Mouse (Mus musculus) spleen, adult 2 months (tissue): ENCODE measurements around the gene Rxfp4. TPM values are rescaled to one million over a fixed set of nuclear protein-coding genes. Genes with fewer than 3 reads are reported as not detected.

ENCODE experiments used
- DNase-seq, 2 experiments: peaks; one replicate each; pipeline versions ENCODE4 v3.0.0 to v3.0.0-alpha.2; 2012 to 2021; ENCODE audit warnings: low spot score in 2 of 2, low read depth in 1 of 2
- H3K27ac ChIP-seq: fragments of 200-500 bp; 2 replicates; pipeline ENCODE4 v1.5.1; 2012; ENCODE audit warnings: low read length, inconsistent platforms; ENCODE audit not compliant: insufficient read depth
- H3K27me3 ChIP-seq: fragments of 200-500 bp; 2 replicates; pipeline ENCODE4 v1.6.1; 2012; ENCODE audit warnings: mild to moderate bottlenecking, moderate library complexity, low read length, inconsistent platforms; ENCODE audit not compliant: control insufficient read depth, insufficient read depth
- H3K36me3 ChIP-seq: fragments of 200-500 bp; 2 replicates; pipeline ENCODE4 v1.6.1; 2012; ENCODE audit warnings: mild to moderate bottlenecking, low read length, inconsistent platforms; ENCODE audit not compliant: control insufficient read depth, insufficient read depth
- H3K4me1 ChIP-seq: fragments of 200-500 bp; 2 replicates; pipeline ENCODE4 v1.6.1; 2011; ENCODE audit warnings: inconsistent platforms; ENCODE audit not compliant: control insufficient read depth, insufficient read depth, insufficient read length
- H3K4me3 ChIP-seq: fragments of 200-500 bp; 2 replicates; pipeline ENCODE4 v1.5.1; 2011; ENCODE audit warnings: mild to moderate bottlenecking, inconsistent platforms; ENCODE audit not compliant: insufficient read depth, insufficient read length; ENCODE audit errors: extremely low read depth
- CTCF ChIP-seq: fragments of 200-500 bp; IDR thresholded peaks from 2 replicates; pipeline ENCODE4 v1.5.1; 2011; ENCODE audit warnings: mild to moderate bottlenecking, inconsistent platforms; ENCODE audit not compliant: insufficient read depth, insufficient read length, insufficient replicate concordance; ENCODE audit errors: extremely low read depth
- POLR2A ChIP-seq: fragments of 200-500 bp; IDR thresholded peaks from 2 replicates; pipeline ENCODE4 v1.6.1; 2011; ENCODE audit warnings: low read depth, low read length, inconsistent platforms
- WGBS: fragments of 180-500 bp; shearing (Covaris S2); methylation state at CpG from one replicate; pipeline ENCODE4 v1.1.7; 2018; 5-methylcytosine and 5-hydroxymethylcytosine counted together
- polyA plus RNA-seq: library from polyadenylated mRNA; depleted of rRNA; stranded (reverse); fragments of >200 nt; gene quantifications from 2 replicates; pipeline ENCODE4 v1.2.3, GENCODE M21; 2012; rRNA removed

The Rxfp4 gene
- polyA plus RNA-seq, 1 experiment = not detected

- H3K4me1 ChIP-seq = peaks cover 2% of the 10 kb centered on the region; the same call in 1 of the 2 replicates
- H3K27me3 ChIP-seq = no peaks in the 10 kb centered on the region
- H3K27ac ChIP-seq = no peak overlapping the region
- TF ChIP-seq CTCF (peak; percentile 74; the same call in 1 of the 2 replicates), POLR2A (no peak)
- no peaks in the 10 kb centered on the region for H3K36me3 ChIP-seq
- H3K4me3 ChIP-seq = no peak overlapping the region
- 12% methylated on average over 6 of the region's 6 CpGs for WGBS
- DNase-seq = peak; percentile 49 to 73
Measured at GRCm38 (mm10) chr3:88603714-88604161, 49.2 kb downstream of the Rxfp4 start.

- H3K4me3 ChIP-seq = no peak overlapping the region
- no peak overlapping the region for H3K27ac ChIP-seq
- no peaks in the 10 kb centered on the region for H3K27me3 ChIP-seq
- no peak for TF ChIP-seq POLR2A
- no peak for TF ChIP-seq CTCF
- H3K4me1 ChIP-seq = peaks cover 2% of the 10 kb centered on the region; the same call in 1 of the 2 replicates
- H3K36me3 ChIP-seq = no peaks in the 10 kb centered on the region
- no peak for DNase-seq
- 80% methylated on average over 4 of the region's 4 CpGs for WGBS
Measured at GRCm38 (mm10) chr3:88602466-88602865, 50.5 kb downstream of the Rxfp4 start.

Other genes with a start within 250 kb of the Rxfp4 start
- 67.6 and 105 TPM in 2 replicates for gene Pmf1, start 242.8 kb downstream of the Rxfp4 start, polyA plus RNA-seq
- 13.9 and 17.1 TPM in 2 replicates for gene Slc25a44, start 228.0 kb downstream of the Rxfp4 start, polyA plus RNA-seq
- 54.3 and 67.0 TPM in 2 replicates for gene Sema4a, start 192.0 kb downstream of the Rxfp4 start, polyA plus RNA-seq
- gene Lmna, start 143.2 kb downstream of the Rxfp4 start, polyA plus RNA-seq = 51.3 and 72.3 TPM in 2 replicates
- 1.00 and 1.0 TPM in 2 replicates for gene Mex3a, start 120.7 kb downstream of the Rxfp4 start, polyA plus RNA-seq
- gene Rab25, start 104.8 kb downstream of the Rxfp4 start, polyA plus RNA-seq = 1.0 and 1.3 TPM in 2 replicates
- 104 and 141 TPM in 2 replicates for gene Lamtor2, start 100.1 kb downstream of the Rxfp4 start, polyA plus RNA-seq
- 32.5 and 33.7 TPM in 2 replicates for gene Ubqln4, start 99.4 kb downstream of the Rxfp4 start, polyA plus RNA-seq
- 77.2 and 88.7 TPM in 2 replicates for gene Ssr2, start 77.3 kb downstream of the Rxfp4 start, polyA plus RNA-seq
- 120 and 146 TPM in 2 replicates for gene Arhgef2, start 47.2 kb downstream of the Rxfp4 start, polyA plus RNA-seq
- gene Khdc4, start 32.7 kb upstream of the Rxfp4 start, polyA plus RNA-seq = 36.0 and 40.5 TPM in 2 replicates
- 28.3 and 32.9 TPM in 2 replicates for gene Rit1, start 63.7 kb upstream of the Rxfp4 start, polyA plus RNA-seq
- gene Syt11, start 122.0 kb upstream of the Rxfp4 start, polyA plus RNA-seq = 3.6 and 5.0 TPM in 2 replicates
- gene Gon4l, start 182.1 kb upstream of the Rxfp4 start, polyA plus RNA-seq = 13.6 and 14.2 TPM in 2 replicates